Mouse (Mus musculus) embryo, embryonic 11 days (tissue): ENCODE results near the gene Ppil6.

ENCODE experiments used
- DNase-seq: peaks from one replicate; pipeline ENCODE4 v3.0.0-alpha.2; 2015

Ppil6 gene

GRCm38 (mm10) chr10:41536714-41537113 lies 46.5 kb downstream of the Ppil6 start:
- no peak for DNase-seq

GRCm38 (mm10) chr10:41537226-41537982 lies 47.2 kb downstream of the Ppil6 start:
- no peak for DNase-seq

- DNase-seq: no peak
Measured at GRCm38 (mm10) chr10:41537983-41538330, 47.7 kb downstream of the Ppil6 start.

GRCm38 (mm10) chr10:41538986-41539385 lies 48.7 kb downstream of the Ppil6 start:
- no peak for DNase-seq

GRCm38 (mm10) chr10:41542057-41542456 lies 51.8 kb downstream of the Ppil6 start:
- no peak for DNase-seq

GRCm38 (mm10) chr10:41543439-41543838 lies 53.2 kb downstream of the Ppil6 start:
- DNase-seq: no peak

- DNase-seq: no peak
Measured at GRCm38 (mm10) chr10:41543844-41544243, 53.6 kb downstream of the Ppil6 start.

GRCm38 (mm10) chr10:41544481-41545190 lies 54.4 kb downstream of the Ppil6 start:
- no peak for DNase-seq

GRCm38 (mm10) chr10:41545224-41545755 lies 55.1 kb downstream of the Ppil6 start:
- DNase-seq: no peak

GRCm38 (mm10) chr10:41546396-41547165 lies 56.3 kb downstream of the Ppil6 start:
- no peak for DNase-seq

GRCm38 (mm10) chr10:41550711-41551110 lies 60.5 kb downstream of the Ppil6 start:
- DNase-seq: no peak

- DNase-seq: no peak
Measured at GRCm38 (mm10) chr10:41552319-41552718, 62.1 kb downstream of the Ppil6 start.

GRCm38 (mm10) chr10:41552847-41553589 lies 62.8 kb downstream of the Ppil6 start:
- DNase-seq: peak; percentile 67

GRCm38 (mm10) chr10:41553711-41554110 lies 63.5 kb downstream of the Ppil6 start:
- DNase-seq: no peak

GRCm38 (mm10) chr10:41555081-41555480 lies 64.8 kb downstream of the Ppil6 start:
- DNase-seq: no peak

- DNase-seq: no peak
Measured at GRCm38 (mm10) chr10:41558401-41558800, 68.2 kb downstream of the Ppil6 start.

GRCm38 (mm10) chr10:41561701-41562395 lies 71.6 kb downstream of the Ppil6 start:
- no peak for DNase-seq
